Comparison of ENCODE assay signal across 10 mouse cellular contexts in the genomic region with DNA sequence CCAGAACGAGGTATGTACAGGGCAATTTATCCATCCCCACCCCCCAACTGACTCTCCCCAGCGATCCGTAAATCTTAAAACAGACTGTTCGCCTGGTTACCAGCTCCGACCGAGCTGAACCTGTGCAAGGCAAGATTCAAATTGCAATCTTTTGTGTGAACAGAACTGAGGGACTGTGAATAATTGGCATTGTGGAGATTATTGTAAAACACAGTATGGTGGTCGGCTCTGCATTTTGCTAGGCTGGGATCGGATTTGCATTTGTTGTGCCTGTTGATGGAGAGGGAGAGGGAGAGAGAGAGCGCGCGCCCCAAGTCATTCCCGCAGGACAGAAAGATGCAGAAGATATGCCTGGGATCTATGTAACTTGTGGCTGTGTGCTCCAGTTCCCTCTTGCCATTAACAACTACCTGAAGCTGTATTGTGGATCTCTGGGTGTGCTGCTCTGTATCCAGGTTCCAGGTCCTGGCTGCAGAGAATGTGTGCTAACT.
A peak's percentile ranks its signal among the peaks of the same experiment; 100 is the strongest.
DNase-seq lines count a peak whose midpoint lies in the region; ATAC-seq and TF ChIP-seq lines count a peak whose summit lies in the region.
"Had no signal": no experiment of that assay in that cellular context is flagged by ENCODE, and none has a peak within 500 bp of the region (broad histone marks: within the 10 kb centered on the region; RNA-seq: fewer than 3 reads in every experiment).

No protein-coding gene starts in this region.

- no peak for TF ChIP-seq CTCF in kidney, adult 2 months (conservative IDR thresholded peaks at IDR 0.05; ENCODE audit: insufficient read depth, insufficient read length, low read depth, low read length)

- H3K27ac ChIP-seq in kidney, embryonic 16.5 days (ENCODE audit: low read length) = no peak overlapping the region
- H3K27ac ChIP-seq in kidney, adult 2 months (ENCODE audit: insufficient read depth, low read depth, low read length) = no peak overlapping the region
- H3K27ac ChIP-seq in hindbrain, embryonic 12.5 days = no peak overlapping the region
- no peak overlapping the region for H3K27ac ChIP-seq in liver, embryonic 12.5 days

- 33% methylated on average over 12 of the region's 12 CpGs for WGBS in kidney, embryonic 16.5 days
- 42% methylated on average over 12 of the region's 12 CpGs for WGBS in kidney, adult 2 months
- WGBS in hindbrain, embryonic 12.5 days = 11% methylated on average over 12 of the region's 12 CpGs
- 74% methylated on average over 12 of the region's 12 CpGs for WGBS in liver, embryonic 12.5 days (ENCODE audit: insufficient replicate concordance)

- H3K4me2 ChIP-seq in kidney, embryonic 16.5 days (replicated peaks; ENCODE audit: low read depth, low read length) = peak overlapping the region; percentile 42
- H3K4me2 ChIP-seq in hindbrain, embryonic 12.5 days (replicated peaks) = peak overlapping the region; percentile 53
- no peak overlapping the region for H3K4me2 ChIP-seq in liver, embryonic 12.5 days
- H3K4me2 ChIP-seq: liver, embryonic 11.5 days had no signal

- H3K4me3 ChIP-seq in kidney, embryonic 16.5 days (ENCODE audit: low read length) = peak overlapping the region; percentile 23; the same call in 1 of the 2 replicates
- no peak overlapping the region for H3K4me3 ChIP-seq in kidney, adult 2 months (ENCODE audit: insufficient read depth, low read depth, low read length)
- peak overlapping the region; percentile 32 for H3K4me3 ChIP-seq in hindbrain, embryonic 12.5 days
- H3K4me3 ChIP-seq in liver, embryonic 12.5 days = no peak overlapping the region

- no peaks in the 10 kb centered on the region for H3K27me3 ChIP-seq in kidney, embryonic 16.5 days (ENCODE audit: insufficient read depth, low read length)
- H3K27me3 ChIP-seq in kidney, adult 2 months (replicated peaks; ENCODE audit: control insufficient read depth, insufficient read depth, low read length) = no peaks in the 10 kb centered on the region
- no peaks in the 10 kb centered on the region for H3K27me3 ChIP-seq in hindbrain, embryonic 12.5 days
- H3K27me3 ChIP-seq in liver, embryonic 12.5 days (replicated peaks) = no peaks in the 10 kb centered on the region

- TF ChIP-seq POLR2A in kidney, adult 2 months (IDR thresholded peaks at IDR 0.05; ENCODE audit: low read depth, low read length) = no peak

- H3K9ac ChIP-seq in kidney, embryonic 16.5 days (replicated peaks; ENCODE audit: low read length) = peak overlapping the region; percentile 26; the same call in 1 of the 2 replicates
- peak overlapping the region; percentile 48 for H3K9ac ChIP-seq in hindbrain, embryonic 12.5 days
- H3K9ac ChIP-seq in liver, embryonic 12.5 days = no peak overlapping the region

- ATAC-seq in kidney, embryonic 16.5 days (ENCODE audit: low FRiP score, low TSS enrichment) = no peak
- ATAC-seq in hindbrain, embryonic 12.5 days (ENCODE audit: low FRiP score) = peak; percentile 82
- ATAC-seq in liver, embryonic 12.5 days = no peak

- no peaks in the 10 kb centered on the region for H3K36me3 ChIP-seq in kidney, embryonic 16.5 days (ENCODE audit: insufficient read depth, low read length)
- no peaks in the 10 kb centered on the region for H3K36me3 ChIP-seq in kidney, adult 2 months (ENCODE audit: control insufficient read depth, insufficient read depth, low read length)
- no peaks in the 10 kb centered on the region for H3K36me3 ChIP-seq in hindbrain, embryonic 12.5 days
- H3K36me3 ChIP-seq in liver, embryonic 12.5 days = no peaks in the 10 kb centered on the region

- H3K4me1 ChIP-seq in kidney, embryonic 16.5 days (ENCODE audit: insufficient read depth, low read length) = peaks cover 8% of the 10 kb centered on the region
- no peaks in the 10 kb centered on the region for H3K4me1 ChIP-seq in kidney, adult 2 months (ENCODE audit: control insufficient read depth, insufficient read depth, low read length)
- peaks cover 3% of the 10 kb centered on the region; the same call in 1 of the 2 replicates for H3K4me1 ChIP-seq in hindbrain, embryonic 12.5 days
- H3K4me1 ChIP-seq in liver, embryonic 12.5 days = no peaks in the 10 kb centered on the region

- no peaks in the 10 kb centered on the region for H3K9me3 ChIP-seq in kidney, embryonic 16.5 days (ENCODE audit: low read length)
- H3K9me3 ChIP-seq in hindbrain, embryonic 12.5 days (replicated peaks) = no peaks in the 10 kb centered on the region
- H3K9me3 ChIP-seq in liver, embryonic 12.5 days (replicated peaks) = no peaks in the 10 kb centered on the region

- no peak for DNase-seq in kidney, adult 2 months
- DNase-seq in embryo, embryonic 10 days (ENCODE audit: low spot score) = peak; percentile 21
- DNase-seq in neural tube, embryonic 10.5 days (ENCODE audit: extremely low spot score, low spot score) = peak; percentile 27
- no peak for DNase-seq in adrenal gland, postnatal 4 days (ENCODE audit: low spot score in 2 of 2)
- no peak for DNase-seq in heart, postnatal 4 days
- DNase-seq: adrenal gland, postnatal 10 days had no signal

Comparison
In these comparisons a context has a peak if more than half of its experiments do, and no peak if none do; other contexts are left out.
1. H3K4me3 ChIP-seq: peak in kidney, embryonic 16.5 days (single experiment) and hindbrain, embryonic 12.5 days (single experiment); none in kidney, adult 2 months (single experiment) and liver, embryonic 12.5 days (single experiment).
2. DNase-seq: peak in embryo, embryonic 10 days (single experiment) and neural tube, embryonic 10.5 days (single experiment); none in kidney, adult 2 months (single experiment), adrenal gland, postnatal 4 days (0 of 2) and heart, postnatal 4 days (single experiment).